Mouse (Mus musculus) liver (tissue): ENCODE measurements around the gene Wfdc9.
"Not testable (repeated sequence)": the region's sequence is repeated elsewhere in the genome, so short reads cannot be mapped to it uniquely, and the experiment has no call there.

Source experiments
- DNase-seq: peaks from one replicate; pipeline ENCODE4 v3.0.0-alpha.2; 2020; ENCODE audit warnings: mixed read lengths

The Wfdc9 gene

GRCm38 (mm10) chr2:164615386-164615785, 41.0 kb downstream of the Wfdc9 start:
- no peak for DNase-seq

DNA sequence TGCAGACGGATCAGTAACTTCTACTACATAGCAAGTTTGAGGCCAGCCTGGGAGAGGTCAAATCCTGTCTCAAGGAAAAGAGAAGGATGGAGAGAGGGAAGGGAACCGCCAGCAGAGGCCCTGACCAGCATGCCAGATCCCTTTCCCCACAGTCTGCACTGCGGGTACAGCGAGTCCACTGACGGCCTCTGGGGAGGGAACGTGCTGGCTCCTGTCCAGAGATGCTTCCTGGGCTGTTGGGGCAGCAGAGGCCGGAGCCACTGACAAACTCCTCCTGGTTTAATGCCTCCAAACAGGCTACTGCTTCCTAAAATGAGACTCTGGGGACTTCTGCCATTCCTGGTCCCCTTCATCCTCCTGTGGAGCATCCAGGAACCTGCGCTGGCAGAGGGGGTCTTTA, 42.9 kb downstream of the Wfdc9 start, which contains the start of the genes Wfdc6b and Wfdc8:
Wfdc6b (plus strand) TSS at position 52 of the 400 bp plus-strand sequence.
Wfdc8 (minus strand) TSS at position 156 of the 400 bp plus-strand sequence.
- not testable (repeated sequence) for DNase-seq

DNA sequence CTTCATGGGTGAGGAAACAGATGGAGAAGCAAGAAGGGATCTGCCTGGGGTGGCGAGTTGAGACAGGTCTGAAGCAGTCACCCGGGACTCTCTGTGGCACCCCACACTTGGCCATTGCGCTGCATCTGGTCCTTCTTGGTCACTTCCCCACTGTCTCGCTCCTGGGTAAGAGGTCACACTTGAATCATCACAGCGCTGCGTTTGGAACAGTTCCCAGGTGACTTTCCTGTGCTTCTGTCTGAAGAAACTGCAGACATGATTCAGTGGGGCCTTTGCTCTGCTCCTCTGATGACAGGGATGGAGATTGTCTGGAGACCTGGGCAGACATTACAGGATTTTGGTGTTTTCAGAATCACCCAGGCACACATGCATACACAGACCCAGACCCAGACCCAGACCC, 47.6 kb downstream of the Wfdc9 start:
- no peak for DNase-seq

- no peak for DNase-seq
Observed at GRCm38 (mm10) chr2:164604411-164604810, 52.0 kb downstream of the Wfdc9 start.

- DNase-seq: no peak
Observed at GRCm38 (mm10) chr2:164603482-164603881, 52.9 kb downstream of the Wfdc9 start.

GRCm38 (mm10) chr2:164600179-164600578, 56.2 kb downstream of the Wfdc9 start:
- DNase-seq: no peak
